Mouse (Mus musculus): ENCODE results near the gene Mgat4e.

Mgat4e gene

GRCm38 (mm10) chr1:134513312-134513860, 36.1 kb downstream of the Mgat4e start:
- peak; percentile 28 to 64 for DNase-seq

GRCm38 (mm10) chr1:134512584-134512983, 36.9 kb downstream of the Mgat4e start:
- no peak for DNase-seq

GRCm38 (mm10) chr1:134512183-134512582, 37.3 kb downstream of the Mgat4e start:
- no peak for DNase-seq

- DNase-seq, result no peak
These were observed 39.5 kb downstream of the Mgat4e start for GRCm38 (mm10) chr1:134510018-134510417.

- DNase-seq, result no peak
These were observed 43.3 kb downstream of the Mgat4e start for GRCm38 (mm10) chr1:134506201-134506600.

- no peak for DNase-seq
These were observed 48.6 kb downstream of the Mgat4e start for GRCm38 (mm10) chr1:134500916-134501315.

- DNase-seq, result peak; percentile 53 to 68
These were observed 53.5 kb downstream of the Mgat4e start for GRCm38 (mm10) chr1:134495991-134496390.

GRCm38 (mm10) chr1:134495216-134495539, 54.3 kb downstream of the Mgat4e start:
- DNase-seq, result no peak

- DNase-seq, result peak; percentile 99
These were observed 54.9 kb downstream of the Mgat4e start, which contains the start of gene Rabif for GRCm38 (mm10) chr1:134494428-134495215. Rabif (plus strand) TSS chr1:134494648.

GRCm38 (mm10) chr1:134493956-134494355, 55.5 kb downstream of the Mgat4e start:
- no peak for DNase-seq

- no peak for DNase-seq
These were observed 56.0 kb downstream of the Mgat4e start for GRCm38 (mm10) chr1:134493496-134493895.

GRCm38 (mm10) chr1:134492276-134492675, 57.2 kb downstream of the Mgat4e start:
- no peak for DNase-seq

Data from kidney, postnatal 25 days (tissue).